Mouse (Mus musculus) neural tube, embryonic 11.5 days (tissue): ENCODE data around the gene Ndc80. TPM values are rescaled to one million over a fixed set of nuclear protein-coding genes. Genes with fewer than 3 reads are reported as not detected.
"Not testable (repeated sequence)": the region's sequence is repeated elsewhere in the genome, so short reads cannot be mapped to it uniquely, and the experiment has no call there.

Experiments
- ATAC-seq: fragments of 200-750 bp; cut with Nextera tagmentation; 2 replicates; pipeline ENCODE4 v1.8.0; 2017; ENCODE audit warnings: moderate number of reproducible peaks, mild to moderate bottlenecking, moderate TSS enrichment, moderate library complexity; ENCODE audit not compliant: insufficient read depth, low FRiP score, low TSS enrichment
- DNase-seq: peaks from one replicate; pipeline ENCODE4 v3.0.0-alpha.2; 2015; ENCODE audit warnings: low spot score
- H3K27ac ChIP-seq: fragments of 300-500 bp; sonication (generic); 2 replicates; pipeline ENCODE4 v1.5.1; 2014; ENCODE audit warnings: low read depth, mild to moderate bottlenecking, low read length
- H3K27me3 ChIP-seq: fragments of 300-500 bp; sonication (generic); 2 replicates; pipeline ENCODE4 v1.6.1; 2014; ENCODE audit warnings: mild to moderate bottlenecking, low read length, mixed read lengths; ENCODE audit not compliant: control insufficient read depth, insufficient read depth
- H3K36me3 ChIP-seq: fragments of 300-500 bp; sonication (generic); 2 replicates; pipeline ENCODE4 v1.6.1; 2014; ENCODE audit warnings: mild to moderate bottlenecking, low read length, moderate library complexity, mixed read lengths; ENCODE audit not compliant: control insufficient read depth, insufficient read depth
- H3K4me1 ChIP-seq: fragments of 300-500 bp; sonication (generic); 2 replicates; pipeline ENCODE4 v1.6.1; 2014; ENCODE audit warnings: low read length, mixed read lengths; ENCODE audit not compliant: control insufficient read depth, insufficient read depth
- H3K4me2 ChIP-seq: fragments of 300-500 bp; sonication (generic); 2 replicates; pipeline ENCODE4 v1.6.1; 2014; ENCODE audit warnings: low read depth, mild to moderate bottlenecking, moderate library complexity
- H3K4me3 ChIP-seq: fragments of 300-500 bp; sonication (generic); 2 replicates; pipeline ENCODE4 v1.5.1; 2014; ENCODE audit warnings: low read depth, low read length
- H3K9ac ChIP-seq: fragments of 300-500 bp; sonication (generic); 2 replicates; pipeline ENCODE4 v1.6.1; 2014; ENCODE audit warnings: mild to moderate bottlenecking, low read length
- H3K9me3 ChIP-seq: fragments of 300-500 bp; sonication (generic); 2 replicates; pipeline ENCODE4 v1.6.1; 2016; ENCODE audit warnings: low read length; ENCODE audit not compliant: control insufficient read depth
- WGBS: fragments of 180-500 bp; shearing (Covaris S2); extraction: QIAGEN DNeasy Blood & Tissue Kit; methylation state at CpG from one replicate; pipeline ENCODE4 v1.1.7; 2014; 5-methylcytosine and 5-hydroxymethylcytosine counted together
- polyA plus RNA-seq: library from polyadenylated mRNA; unstranded; fragments of >200 nt; fragmentation: Nextera tagmentation; extraction: Ambion mirVana; gene quantifications from 2 replicates; pipeline ENCODE4 v1.2.1, GENCODE M21; 2014

Ndc80 gene
- polyA plus RNA-seq, 1 experiment from 2014 or later, result 51.2 TPM

GRCm38 (mm10) chr17:71474762-71475704 is 51.6 kb downstream of the Ndc80 start, which contains the start of gene Smchd1:
TSS of gene Smchd1 (minus strand) at chr17:71475343.
- Histone ChIP-seq H3K9ac (peak within 1 kb of the TSS; percentile 95), H3K36me3 (no peaks in the 10 kb centered on the region), H3K27me3 (no peaks in the 10 kb centered on the region), H3K27ac (peak within 1 kb of the TSS; percentile 98), H3K4me1 (peaks cover 5% of the 10 kb centered on the region; the same call in 1 of the 2 replicates), H3K4me3 (peak within 1 kb of the TSS; percentile 71), H3K9me3 (no peaks in the 10 kb centered on the region), H3K4me2 (peak within 1 kb of the TSS; percentile 86)
- DNase-seq (peak; percentile 95), ATAC-seq (peak; percentile 95)
- 0% methylated on average over 75 of the region's 109 CpGs for WGBS

- no peak for ATAC-seq
- Histone ChIP-seq H3K9ac (peak overlapping the region; percentile 95), H3K9me3 (no peaks in the 10 kb centered on the region), H3K27me3 (no peaks in the 10 kb centered on the region), H3K27ac (no peak overlapping the region), H3K4me1 (peaks cover 5% of the 10 kb centered on the region; the same call in 1 of the 2 replicates), H3K4me3 (peak overlapping the region; percentile 71), H3K36me3 (no peaks in the 10 kb centered on the region), H3K4me2 (peak overlapping the region; percentile 86)
- 19% methylated on average over 8 of the region's 8 CpGs for WGBS
- no peak for DNase-seq
These were observed 52.5 kb downstream of the Ndc80 start for GRCm38 (mm10) chr17:71474128-71474527.

- H3K27me3 ChIP-seq, result no peaks in the 10 kb centered on the region
- DNase-seq, result no peak
These were observed 55.4 kb downstream of the Ndc80 start for GRCm38 (mm10) chr17:71471261-71471660.

GRCm38 (mm10) chr17:71460312-71460711 is 66.3 kb downstream of the Ndc80 start:
- H3K9ac ChIP-seq, result no peak overlapping the region
- no peak overlapping the region for H3K4me3 ChIP-seq
- H3K4me2 ChIP-seq, result no peak overlapping the region
- no peaks in the 10 kb centered on the region for H3K27me3 ChIP-seq
- DNase-seq (no peak), ATAC-seq (no peak)
- WGBS, result 93% methylated on average over 3 of the region's 3 CpGs
- peaks cover 6% of the 10 kb centered on the region for H3K36me3 ChIP-seq
- no peaks in the 10 kb centered on the region for H3K4me1 ChIP-seq
- H3K9me3 ChIP-seq, result no peaks in the 10 kb centered on the region
- H3K27ac ChIP-seq, result no peak overlapping the region

More at GRCm38 (mm10) chr17:71471261-71471660, 55.4 kb downstream of the Ndc80 start:
- no peak overlapping the region for H3K9ac ChIP-seq
- WGBS, result 85% methylated on average over 2 of the region's 2 CpGs
- no peak overlapping the region for H3K4me2 ChIP-seq
- no peak overlapping the region for H3K4me3 ChIP-seq
- no peaks in the 10 kb centered on the region for H3K36me3 ChIP-seq
- H3K27ac ChIP-seq, result no peak overlapping the region
- H3K4me1 ChIP-seq, result peaks cover 5% of the 10 kb centered on the region; the same call in 1 of the 2 replicates
- no peaks in the 10 kb centered on the region for H3K9me3 ChIP-seq
- no peak for ATAC-seq

GRCm38 (mm10) chr17:71459818-71460217 is 66.8 kb downstream of the Ndc80 start, which contains the start of gene Gm4707:
TSS of gene Gm4707 (minus strand) at chr17:71459918.
- Histone ChIP-seq H3K36me3 (peaks cover 8% of the 10 kb centered on the region), H3K9me3 (no peaks in the 10 kb centered on the region), H3K27me3 (no peaks in the 10 kb centered on the region), H3K4me3 (no peak within 1 kb of the TSS), H3K4me1 (no peaks in the 10 kb centered on the region), H3K9ac (no peak within 1 kb of the TSS), H3K4me2 (no peak within 1 kb of the TSS), H3K27ac (no peak within 1 kb of the TSS)
- 100% methylated on average over 2 of the region's 2 CpGs for WGBS
- ATAC-seq (no peak), DNase-seq (no peak)

- H3K9me3 ChIP-seq, H3K36me3 ChIP-seq, H3K27ac ChIP-seq, H3K4me3 ChIP-seq, DNase-seq, H3K4me2 ChIP-seq, H3K9ac ChIP-seq, H3K4me1 ChIP-seq, ATAC-seq, H3K27me3 ChIP-seq: not testable (repeated sequence)
- WGBS, result 98% methylated on average over 6 of the region's 6 CpGs
These were observed 69.3 kb downstream of the Ndc80 start for GRCm38 (mm10) chr17:71457361-71457760.

Other genes starting within 250 kb of the Ndc80 start
- 10.9 and 13.3 TPM in 2 replicates for gene Emilin2, start 214.9 kb downstream of the Ndc80 start, polyA plus RNA-seq
- 1.5 and 1.7 TPM in 2 replicates for gene Gm4707, start 66.9 kb downstream of the Ndc80 start, polyA plus RNA-seq
- gene Smchd1, start 51.5 kb downstream of the Ndc80 start, polyA plus RNA-seq, result 68.9 and 73.7 TPM in 2 replicates
- gene Spdya, start 25.2 kb upstream of the Ndc80 start, polyA plus RNA-seq, result 0.96 and 1.6 TPM in 2 replicates
- 89.9 and 91.9 TPM in 2 replicates for gene Wdr43, start 89.0 kb upstream of the Ndc80 start, polyA plus RNA-seq
- gene Togaram2, start 146.4 kb upstream of the Ndc80 start, polyA plus RNA-seq, result not detected in 2 replicates
- not detected in 2 replicates for gene Pcare, start 226.0 kb upstream of the Ndc80 start, polyA plus RNA-seq
- 5.9 and 6.7 TPM in 2 replicates for gene Clip4, start 241.6 kb upstream of the Ndc80 start, polyA plus RNA-seq